Mouse (Mus musculus) stomach, embryonic 14.5 days (tissue): ENCODE measurements around the gene Cyba. TPM values are rescaled to one million over a fixed set of nuclear protein-coding genes. Genes with fewer than 3 reads are reported as not detected.
A peak's percentile ranks its signal among the peaks of the same experiment; 100 is the strongest.

ENCODE experiments used
- ATAC-seq: fragments of 200-750 bp; cut with Nextera tagmentation; 2 replicates; pipeline ENCODE4 v1.8.0; 2017; ENCODE audit warnings: low read depth, moderate TSS enrichment; ENCODE audit not compliant: insufficient number of reproducible peaks, insufficient read depth, low FRiP score
- H3K27ac ChIP-seq: fragments of 300-500 bp; sonication (generic); 2 replicates; pipeline ENCODE4 v1.5.1; 2014; ENCODE audit warnings: mild to moderate bottlenecking, low read length, moderate library complexity, mixed read lengths
- H3K27me3 ChIP-seq: fragments of 300-500 bp; sonication (generic); 2 replicates; pipeline ENCODE4 v1.6.1; 2014; ENCODE audit warnings: low read length, control low read depth, mixed read lengths; ENCODE audit not compliant: control insufficient read depth, insufficient read depth
- H3K36me3 ChIP-seq: fragments of 300-500 bp; sonication (generic); 2 replicates; pipeline ENCODE4 v1.6.1; 2014; ENCODE audit warnings: mild to moderate bottlenecking, control low read depth, low read length, moderate library complexity, mixed read lengths; ENCODE audit not compliant: control insufficient read depth, insufficient read depth
- H3K4me1 ChIP-seq: fragments of 300-500 bp; sonication (generic); 2 replicates; pipeline ENCODE4 v1.6.1; 2014; ENCODE audit warnings: low read length, control low read depth, mixed read lengths; ENCODE audit not compliant: control insufficient read depth, insufficient read depth
- H3K4me2 ChIP-seq: fragments of 300-500 bp; sonication (generic); replicated peaks from 2 replicates; pipeline ENCODE4 v1.6.1; 2014; ENCODE audit warnings: low read depth, low read length, control low read depth
- H3K4me3 ChIP-seq: fragments of 300-500 bp; sonication (generic); 2 replicates; pipeline ENCODE4 v1.5.1; 2014; ENCODE audit warnings: low read depth, low read length, control low read depth
- H3K9ac ChIP-seq: fragments of 300-500 bp; sonication (generic); replicated peaks from 2 replicates; pipeline ENCODE4 v1.6.1; 2014; ENCODE audit warnings: low read depth, mild to moderate bottlenecking, control low read depth, low read length, moderate library complexity, mixed read lengths
- H3K9me3 ChIP-seq: fragments of 300-500 bp; sonication (generic); 2 replicates; pipeline ENCODE4 v1.6.1; 2016; ENCODE audit warnings: low read depth, low read length, control low read depth; ENCODE audit not compliant: control insufficient read depth
- WGBS: fragments of 180-500 bp; shearing (Covaris S2); extraction: QIAGEN DNeasy Blood & Tissue Kit; methylation state at CpG from one replicate; pipeline ENCODE4 v1.1.7; 2014; 5-methylcytosine and 5-hydroxymethylcytosine counted together
- polyA plus RNA-seq: library from polyadenylated mRNA; unstranded; fragments of >200 nt; fragmentation: Nextera tagmentation; extraction: Ambion mirVana; gene quantifications from 2 replicates; pipeline ENCODE4 v1.2.1, GENCODE M21; 2014

Gene Cyba
- polyA plus RNA-seq, 1 experiment from 2014 or later: 202 TPM

DNA sequence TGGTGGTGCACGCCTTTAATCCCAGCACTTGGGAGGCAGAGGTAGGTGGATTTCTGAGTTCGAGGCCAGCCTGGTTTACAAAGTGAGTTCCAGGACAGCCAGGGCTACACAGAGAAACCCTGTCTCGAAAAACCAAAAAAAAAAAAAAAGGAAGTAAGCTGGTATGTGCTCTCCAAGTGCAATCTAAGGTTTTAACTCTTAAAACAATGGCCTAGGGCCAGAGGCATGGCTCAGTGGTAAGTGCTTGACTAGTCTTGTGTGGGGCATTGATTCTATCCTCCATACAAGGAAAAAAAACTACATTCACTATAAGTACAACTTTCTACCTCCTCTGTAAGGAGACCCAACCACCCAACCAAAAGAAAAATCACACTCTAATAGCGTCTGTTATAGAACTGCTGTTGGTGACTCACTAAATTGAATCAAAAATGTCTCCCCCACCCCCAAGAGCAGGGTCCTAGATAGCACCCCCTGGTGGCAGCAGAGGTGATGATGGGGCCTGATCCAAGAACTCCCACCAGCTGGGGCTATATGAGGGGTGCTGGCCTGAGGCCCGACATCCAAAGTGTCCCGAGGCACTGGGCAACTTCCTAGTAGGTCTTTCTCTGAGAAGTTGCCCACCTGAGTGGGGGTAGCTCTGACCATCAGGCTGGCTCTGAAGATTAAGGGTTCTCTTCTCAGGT, 26.6 kb upstream of the Cyba start:
- Histone ChIP-seq H3K9ac (no peak overlapping the region), H3K4me3 (no peak overlapping the region), H3K4me1 (peaks cover 10% of the 10 kb centered on the region; the same call in 1 of the 2 replicates), H3K27ac (no peak overlapping the region), H3K4me2 (no peak overlapping the region), H3K27me3 (peaks cover 17% of the 10 kb centered on the region), H3K9me3 (no peaks in the 10 kb centered on the region), H3K36me3 (no peaks in the 10 kb centered on the region)
- no peak for ATAC-seq
- 51% methylated on average over 6 of the region's 6 CpGs for WGBS

DNA sequence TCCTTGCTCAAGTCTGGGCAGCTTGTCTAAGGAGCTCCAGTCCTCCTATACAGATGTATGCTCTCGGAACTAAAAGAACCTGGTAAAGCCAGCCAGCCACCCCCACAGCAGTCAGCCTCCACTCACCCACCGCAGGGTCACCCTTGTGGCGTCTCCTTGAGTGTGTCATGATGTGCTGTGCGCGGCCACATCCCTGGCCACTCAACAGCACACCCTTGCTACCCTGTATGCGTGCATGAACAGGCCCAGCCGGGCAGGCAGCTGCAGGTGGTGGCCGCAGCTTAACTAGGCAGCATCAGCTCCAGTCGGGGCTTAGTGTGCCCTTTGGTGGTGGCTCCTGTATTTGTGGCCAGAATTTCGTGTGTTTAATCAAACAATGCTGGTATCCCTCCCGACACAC, 24.4 kb upstream of the Cyba start:
- WGBS: 75% methylated on average over 11 of the region's 11 CpGs
- H3K9ac ChIP-seq: no peak overlapping the region

DNA sequence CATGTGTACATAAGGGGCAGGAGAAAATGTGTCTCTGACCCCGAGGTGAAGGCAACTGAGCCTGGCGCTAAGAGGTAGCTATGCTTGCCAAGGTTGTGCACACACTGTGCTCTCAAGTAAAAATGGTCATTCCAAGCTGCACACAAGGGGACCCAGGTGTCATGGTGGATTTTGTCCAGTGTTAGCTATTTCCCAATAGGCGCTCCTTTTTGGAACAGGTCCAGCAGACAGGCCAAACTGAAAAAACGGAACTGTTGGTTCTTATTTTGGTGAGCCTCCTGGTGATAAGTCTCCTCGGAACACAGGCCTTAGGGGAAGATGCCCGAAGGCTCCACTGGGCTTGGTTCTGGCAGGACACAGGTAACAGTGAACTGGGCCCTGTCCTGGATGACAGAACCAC, 21.7 kb upstream of the Cyba start:
- Histone ChIP-seq H3K9ac (no peak overlapping the region), H3K4me2 (no peak overlapping the region), H3K36me3 (no peaks in the 10 kb centered on the region), H3K4me1 (no peaks in the 10 kb centered on the region), H3K9me3 (no peaks in the 10 kb centered on the region), H3K27me3 (peaks cover 1% of the 10 kb centered on the region; the same call in 1 of the 2 replicates), H3K4me3 (no peak overlapping the region), H3K27ac (no peak overlapping the region)
- 89% methylated on average over 6 of the region's 6 CpGs for WGBS
- no peak for ATAC-seq

More for the DNA sequence above, 24.4 kb upstream of the Cyba start:
- no peaks in the 10 kb centered on the region for H3K36me3 ChIP-seq
- H3K4me3 ChIP-seq: no peak overlapping the region
- no peak overlapping the region for H3K4me2 ChIP-seq
- H3K4me1 ChIP-seq: peaks cover 10% of the 10 kb centered on the region; the same call in 1 of the 2 replicates
- no peaks in the 10 kb centered on the region for H3K9me3 ChIP-seq
- peaks cover 17% of the 10 kb centered on the region for H3K27me3 ChIP-seq
- no peak for ATAC-seq
- H3K27ac ChIP-seq: no peak overlapping the region

DNA sequence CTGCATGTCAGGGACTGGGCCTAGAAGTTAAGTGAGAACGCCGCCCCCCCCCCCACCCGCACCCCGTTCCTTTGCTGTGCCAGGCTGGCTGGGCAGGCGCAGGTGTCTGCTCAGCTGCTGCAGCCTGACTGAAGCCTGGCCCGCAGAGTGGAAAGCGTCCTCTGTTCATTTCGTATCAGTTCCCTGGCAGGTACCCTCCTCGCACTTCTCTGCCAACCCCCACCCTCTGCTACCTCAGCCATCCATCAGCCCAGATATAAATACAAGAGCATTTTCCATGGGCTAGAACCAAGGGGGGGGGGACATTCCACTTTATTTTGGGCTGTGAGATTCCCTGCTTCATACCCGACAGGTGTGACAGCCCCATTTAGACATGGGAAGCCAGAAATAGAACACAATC, 19.4 kb upstream of the Cyba start:
- no peak overlapping the region for H3K4me3 ChIP-seq
- H3K36me3 ChIP-seq: no peaks in the 10 kb centered on the region
- H3K4me2 ChIP-seq: no peak overlapping the region
- no peak for ATAC-seq
- 73% methylated on average over 10 of the region's 10 CpGs for WGBS
- H3K9me3 ChIP-seq: no peaks in the 10 kb centered on the region
- no peaks in the 10 kb centered on the region for H3K4me1 ChIP-seq
- H3K27me3 ChIP-seq: no peaks in the 10 kb centered on the region
- H3K9ac ChIP-seq: no peak overlapping the region
- H3K27ac ChIP-seq: no peak overlapping the region

DNA sequence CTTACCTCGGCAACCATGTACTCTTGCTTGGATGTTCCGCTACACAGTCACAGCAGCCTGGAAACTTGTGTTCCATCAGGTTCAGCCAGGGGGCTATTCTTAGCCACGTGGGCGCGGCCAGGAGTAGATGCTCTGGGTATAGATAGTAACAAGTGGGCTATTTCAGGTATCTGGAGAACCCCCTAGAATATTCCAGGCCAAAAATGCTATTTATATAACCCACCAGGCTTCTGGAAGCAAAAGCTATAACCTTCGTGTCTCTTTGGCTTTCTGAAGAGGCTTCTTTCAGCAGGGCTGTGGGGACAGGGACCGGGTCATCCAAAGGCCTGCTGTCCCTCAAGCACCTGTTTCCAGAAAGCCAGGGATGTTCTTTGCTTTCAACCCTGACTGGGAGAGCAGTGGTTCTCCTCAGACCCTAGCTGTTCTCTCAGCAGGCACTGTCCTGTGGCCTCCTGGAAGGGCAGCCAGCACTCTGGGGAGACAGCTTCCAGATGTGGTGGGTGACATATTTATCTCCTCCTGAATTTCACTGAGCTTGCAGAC, 18.5 kb upstream of the Cyba start:
- Histone ChIP-seq H3K4me1 (no peaks in the 10 kb centered on the region), H3K9me3 (no peaks in the 10 kb centered on the region), H3K36me3 (no peaks in the 10 kb centered on the region), H3K27ac (no peak overlapping the region), H3K27me3 (no peaks in the 10 kb centered on the region), H3K9ac (no peak overlapping the region), H3K4me3 (no peak overlapping the region), H3K4me2 (no peak overlapping the region)
- ATAC-seq: no peak
- 69% methylated on average over 7 of the region's 7 CpGs for WGBS

DNA sequence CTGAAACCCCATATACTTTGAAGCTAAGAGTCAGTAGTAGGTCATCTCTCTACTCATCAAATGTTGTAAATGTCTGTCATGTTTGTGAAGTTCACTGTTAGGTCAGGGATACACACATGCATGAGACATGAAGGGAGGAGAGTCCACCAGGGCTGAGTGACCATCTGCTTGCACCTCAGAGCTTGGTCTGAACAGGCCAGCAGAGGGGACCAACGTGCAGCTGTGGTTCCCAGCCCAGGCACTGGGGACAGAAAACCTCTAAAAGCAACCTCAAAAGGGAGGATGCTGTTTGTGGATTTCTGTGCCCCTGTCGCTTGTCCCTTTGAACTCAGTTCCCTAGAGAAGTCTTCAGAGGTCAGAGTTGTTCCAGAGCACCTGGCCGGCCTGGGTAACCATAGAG, 12.5 kb upstream of the Cyba start:
- no peak for ATAC-seq
- WGBS: 48% methylated on average over 3 of the region's 3 CpGs
- Histone ChIP-seq H3K4me3 (no peak overlapping the region), H3K9ac (no peak overlapping the region), H3K36me3 (no peaks in the 10 kb centered on the region), H3K4me1 (peaks cover 16% of the 10 kb centered on the region), H3K4me2 (peak overlapping the region; percentile 70; the same call in 1 of the 2 replicates), H3K9me3 (no peaks in the 10 kb centered on the region), H3K27ac (no peak overlapping the region), H3K27me3 (no peaks in the 10 kb centered on the region)

DNA sequence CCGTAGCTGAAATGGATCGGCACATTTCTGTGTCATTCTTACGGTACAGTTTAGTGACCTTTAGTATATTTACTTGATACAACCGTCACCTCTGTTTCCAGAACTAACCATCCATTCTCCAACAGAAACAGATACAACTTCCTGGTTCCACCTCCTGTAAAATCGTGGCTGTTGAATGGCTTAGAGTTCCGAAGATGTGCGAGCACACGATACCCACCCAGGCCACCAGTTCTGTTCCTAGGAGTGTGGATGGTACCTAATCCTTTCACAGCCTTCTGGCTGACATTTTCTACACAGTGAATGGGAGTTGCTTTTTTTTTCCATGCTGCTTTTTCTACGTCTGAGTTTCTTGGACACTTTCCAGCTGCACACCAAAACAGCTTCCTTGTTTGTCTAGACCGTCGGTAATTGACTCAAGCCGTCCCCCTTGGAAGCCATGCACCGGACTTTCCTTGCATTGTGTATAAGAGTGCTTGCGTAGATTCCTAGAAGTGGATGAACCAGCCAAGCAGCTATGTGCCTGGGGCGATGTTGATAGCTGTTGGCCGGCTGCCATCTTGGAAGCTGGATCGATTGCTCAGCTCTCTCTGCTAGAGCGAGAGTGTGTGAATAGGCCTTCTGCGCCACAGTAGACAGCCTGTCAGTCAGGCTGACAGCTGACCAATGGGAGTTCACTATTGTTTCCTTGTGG, 11.5 kb upstream of the Cyba start:
- Histone ChIP-seq H3K4me3 (peak overlapping the region; percentile 71), H3K9ac (peak overlapping the region; percentile 68), H3K27me3 (no peaks in the 10 kb centered on the region), H3K27ac (peak overlapping the region; percentile 96), H3K9me3 (no peaks in the 10 kb centered on the region), H3K36me3 (no peaks in the 10 kb centered on the region; the same call in 1 of the 2 replicates), H3K4me1 (peaks cover 16% of the 10 kb centered on the region), H3K4me2 (peak overlapping the region; percentile 70)
- WGBS: 6% methylated on average over 19 of the region's 19 CpGs
- ATAC-seq: peak; percentile 66

DNA sequence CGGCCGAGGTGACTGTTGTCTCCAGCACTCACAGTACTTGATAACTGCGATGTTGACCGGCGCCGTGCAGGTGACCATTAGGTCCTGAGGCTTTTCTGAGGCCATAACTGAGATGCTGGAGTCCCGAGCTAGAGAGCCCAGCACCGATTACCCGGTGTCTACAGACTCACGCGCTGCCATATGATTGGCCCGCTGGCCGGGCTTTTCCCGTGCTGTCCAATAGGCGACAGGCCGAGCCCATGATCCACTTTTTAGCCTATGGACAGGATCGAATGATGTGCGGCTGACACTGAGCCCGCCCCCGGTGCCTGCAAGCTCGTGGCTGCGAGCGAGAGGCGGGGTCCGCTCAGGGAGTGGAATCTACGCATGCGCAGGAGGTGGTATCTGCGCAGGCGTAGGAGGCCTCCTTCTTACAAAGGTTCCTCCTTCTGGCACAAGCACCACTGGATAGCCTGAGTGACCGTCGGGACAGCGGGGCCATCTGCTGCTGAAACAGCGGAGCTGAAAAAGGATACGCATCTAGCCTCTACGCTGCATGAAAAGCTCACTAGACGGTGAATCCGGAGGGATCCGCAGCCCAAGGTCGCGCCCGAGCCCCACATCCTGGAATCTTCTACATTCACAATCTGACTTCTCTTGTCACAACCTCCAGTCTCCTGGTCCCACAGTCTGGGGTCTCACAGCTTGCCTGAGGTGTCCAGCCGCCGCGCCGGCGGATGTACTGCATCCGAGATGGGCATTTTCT, 10.7 kb upstream of the Cyba start, which contains the start of gene Mvd:
TSS of gene Mvd (minus strand) at position 161 of the 745 bp plus-strand sequence.
- no peaks in the 10 kb centered on the region for H3K9me3 ChIP-seq
- no peaks in the 10 kb centered on the region for H3K27me3 ChIP-seq
- under 1% methylated on average over 47 of the region's 47 CpGs for WGBS
- H3K27ac ChIP-seq: peak within 1 kb of the TSS; percentile 96
- H3K4me2 ChIP-seq: peak within 1 kb of the TSS; percentile 89
- peaks cover 1% of the 10 kb centered on the region; the same call in 1 of the 2 replicates for H3K36me3 ChIP-seq
- ATAC-seq: peak; percentile 96
- H3K4me1 ChIP-seq: peaks cover 17% of the 10 kb centered on the region
- peak within 1 kb of the TSS; percentile 71 for H3K4me3 ChIP-seq
- peak within 1 kb of the TSS; percentile 71 for H3K9ac ChIP-seq
